Mouse (Mus musculus) cerebellum, adult 9-10 months (tissue): ENCODE results near the gene Vwa8.

ENCODE experiments used
- DNase-seq: peaks from one replicate; pipeline ENCODE4 v3.0.0; 2022

Gene Vwa8

GRCm38 (mm10) chr14:79151711-79152110, 302.9 kb downstream of the Vwa8 start:
- no peak for DNase-seq

GRCm38 (mm10) chr14:79153896-79154295, 305.0 kb downstream of the Vwa8 start:
- no peak for DNase-seq

- DNase-seq: no peak
These were observed 306.1 kb downstream of the Vwa8 start for GRCm38 (mm10) chr14:79154961-79155360.

- DNase-seq: peak; percentile 91
These were observed 307.9 kb downstream of the Vwa8 start for GRCm38 (mm10) chr14:79156526-79157411.

GRCm38 (mm10) chr14:79157451-79158218, 308.8 kb downstream of the Vwa8 start:
- DNase-seq: peak; percentile 86

GRCm38 (mm10) chr14:79158219-79158521, 309.3 kb downstream of the Vwa8 start:
- peak; percentile 63 for DNase-seq

- DNase-seq: peak; percentile 51
These were observed 309.9 kb downstream of the Vwa8 start for GRCm38 (mm10) chr14:79158673-79159200.

- no peak for DNase-seq
These were observed 310.6 kb downstream of the Vwa8 start for GRCm38 (mm10) chr14:79159451-79159850.

GRCm38 (mm10) chr14:79160486-79160885, 311.6 kb downstream of the Vwa8 start:
- DNase-seq: no peak

- DNase-seq: no peak
These were observed 312.1 kb downstream of the Vwa8 start for GRCm38 (mm10) chr14:79160966-79161365.

- DNase-seq: no peak
These were observed 312.9 kb downstream of the Vwa8 start for GRCm38 (mm10) chr14:79161741-79162140.

GRCm38 (mm10) chr14:79162678-79163077, 313.8 kb downstream of the Vwa8 start:
- no peak for DNase-seq

- no peak for DNase-seq
These were observed 315.5 kb downstream of the Vwa8 start for GRCm38 (mm10) chr14:79164334-79164733.

GRCm38 (mm10) chr14:79164925-79165324, 316.1 kb downstream of the Vwa8 start:
- no peak for DNase-seq

GRCm38 (mm10) chr14:79174526-79174925, 325.7 kb downstream of the Vwa8 start:
- no peak for DNase-seq

GRCm38 (mm10) chr14:79177754-79178153, 328.9 kb downstream of the Vwa8 start:
- no peak for DNase-seq

- no peak for DNase-seq
These were observed 329.4 kb downstream of the Vwa8 start for GRCm38 (mm10) chr14:79178247-79178646.

- DNase-seq: no peak
These were observed 331.4 kb downstream of the Vwa8 start for GRCm38 (mm10) chr14:79180078-79180730.

- DNase-seq: no peak
These were observed 332.9 kb downstream of the Vwa8 start for GRCm38 (mm10) chr14:79181748-79182147.

GRCm38 (mm10) chr14:79182801-79183200, 333.9 kb downstream of the Vwa8 start:
- DNase-seq: no peak

- no peak for DNase-seq
These were observed 334.4 kb downstream of the Vwa8 start for GRCm38 (mm10) chr14:79183261-79183660.

GRCm38 (mm10) chr14:79184071-79184470, 335.2 kb downstream of the Vwa8 start:
- DNase-seq: no peak

- no peak for DNase-seq
These were observed 336.3 kb downstream of the Vwa8 start for GRCm38 (mm10) chr14:79185018-79185685.
